In the genomic region with DNA sequence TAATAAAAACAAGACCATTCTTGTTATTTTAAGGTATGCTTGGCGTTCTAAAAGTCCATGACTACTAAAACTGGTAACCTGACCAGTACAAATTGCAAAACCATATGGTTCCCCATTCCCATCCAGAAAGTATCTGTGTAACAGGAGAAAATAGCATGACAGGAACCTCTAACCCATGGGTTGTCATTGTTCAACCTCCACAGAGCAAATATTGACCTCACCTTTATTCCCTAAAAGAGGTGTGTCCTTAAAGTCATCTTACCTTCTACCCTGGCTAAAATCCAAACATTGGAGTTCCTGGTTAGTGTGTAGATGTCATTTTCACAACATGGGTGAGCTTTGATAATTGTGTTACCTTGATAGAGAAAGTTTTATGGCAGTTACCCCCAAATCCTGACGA, we compare ENCODE assay signal across 16 mouse cellular contexts.
"Had no signal": no experiment of that assay in that cellular context is flagged by ENCODE, and none has a peak within 500 bp of the region (broad histone marks: within the 10 kb centered on the region; RNA-seq: fewer than 3 reads in every experiment).

No protein-coding gene starts in this region.

- H3K36me3 ChIP-seq: stomach, embryonic 15.5 days had no signal

- H3K27ac ChIP-seq: neural tube, embryonic 13.5 days; neural tube, embryonic 15.5 days; stomach, embryonic 15.5 days; stomach, postnatal 0 days had no signal

- H3K27me3 ChIP-seq: neural tube, embryonic 13.5 days; neural tube, embryonic 15.5 days; stomach, embryonic 15.5 days had no signal

- H3K9ac ChIP-seq: neural tube, embryonic 13.5 days; neural tube, embryonic 15.5 days; stomach, embryonic 15.5 days had no signal

- H3K4me3 ChIP-seq: neural tube, embryonic 13.5 days; neural tube, embryonic 15.5 days; stomach, embryonic 15.5 days had no signal

- DNase-seq: retina, postnatal 1 day; right cerebral cortex, adult 18-20 months; right cerebral cortex, postnatal 14 days; right cerebral cortex, postnatal 25 days; right cerebral cortex, postnatal 4 days; spleen, adult 18-20 months; thymus, adult 18-20 months; thymus, adult 2 months; thymus, postnatal 14 days; thymus, postnatal 25 days; thymus, postnatal 36 days; thymus, postnatal 4 days had no signal

- H3K9me3 ChIP-seq: neural tube, embryonic 13.5 days; neural tube, embryonic 15.5 days; stomach, embryonic 15.5 days had no signal

- H3K4me2 ChIP-seq: neural tube, embryonic 13.5 days; neural tube, embryonic 15.5 days; stomach, embryonic 15.5 days had no signal

- H3K4me1 ChIP-seq: neural tube, embryonic 13.5 days; neural tube, embryonic 15.5 days; stomach, embryonic 15.5 days had no signal
